Mouse (Mus musculus) B cell, adult 2 months (primary cell): ENCODE results near the gene Uggt2.

ENCODE experiments used
- DNase-seq, 2 experiments: peaks; one replicate each; pipeline ENCODE4 v3.0.0; 2022

Gene Uggt2

DNA sequence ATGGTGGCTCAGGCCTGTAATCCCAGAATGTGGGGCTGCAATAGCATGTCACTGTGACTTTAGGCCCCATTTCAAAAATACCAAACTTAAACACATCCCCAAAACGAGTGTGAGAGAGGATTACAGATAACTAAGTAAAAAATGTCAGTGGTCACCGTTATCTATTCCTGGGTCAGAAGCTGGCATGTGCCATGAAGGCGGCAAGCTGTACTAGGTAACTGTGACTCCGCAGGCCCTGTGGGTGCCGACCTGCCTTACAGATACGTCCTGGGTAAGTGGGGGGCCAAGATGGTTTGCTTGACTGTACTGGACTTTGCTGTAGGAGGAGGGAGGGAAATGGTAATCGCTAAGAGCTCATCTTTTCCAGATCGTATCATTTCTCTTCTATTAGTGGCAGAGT is 118.3 kb downstream of the Uggt2 start:
- no peak for DNase-seq

DNA sequence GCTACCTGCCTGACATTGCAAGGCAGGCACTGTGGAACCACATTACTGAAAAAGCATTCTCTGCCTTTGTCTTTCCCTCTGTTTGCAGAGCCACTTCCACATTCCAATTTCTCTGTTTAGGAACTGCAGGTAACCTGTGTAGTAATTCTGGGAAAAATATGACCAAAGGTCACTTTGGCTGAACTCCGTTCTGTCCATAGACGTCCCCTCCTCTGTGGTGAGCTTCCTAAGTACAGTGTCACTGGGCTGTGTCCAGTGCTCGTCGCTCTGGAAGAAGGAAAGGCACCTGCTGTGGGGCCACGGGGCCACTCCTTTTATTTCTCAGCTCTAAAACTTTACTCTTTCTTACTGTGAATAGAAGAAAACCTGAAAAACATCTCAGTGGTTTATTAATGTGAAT is 118.9 kb downstream of the Uggt2 start:
- DNase-seq: no peak

DNA sequence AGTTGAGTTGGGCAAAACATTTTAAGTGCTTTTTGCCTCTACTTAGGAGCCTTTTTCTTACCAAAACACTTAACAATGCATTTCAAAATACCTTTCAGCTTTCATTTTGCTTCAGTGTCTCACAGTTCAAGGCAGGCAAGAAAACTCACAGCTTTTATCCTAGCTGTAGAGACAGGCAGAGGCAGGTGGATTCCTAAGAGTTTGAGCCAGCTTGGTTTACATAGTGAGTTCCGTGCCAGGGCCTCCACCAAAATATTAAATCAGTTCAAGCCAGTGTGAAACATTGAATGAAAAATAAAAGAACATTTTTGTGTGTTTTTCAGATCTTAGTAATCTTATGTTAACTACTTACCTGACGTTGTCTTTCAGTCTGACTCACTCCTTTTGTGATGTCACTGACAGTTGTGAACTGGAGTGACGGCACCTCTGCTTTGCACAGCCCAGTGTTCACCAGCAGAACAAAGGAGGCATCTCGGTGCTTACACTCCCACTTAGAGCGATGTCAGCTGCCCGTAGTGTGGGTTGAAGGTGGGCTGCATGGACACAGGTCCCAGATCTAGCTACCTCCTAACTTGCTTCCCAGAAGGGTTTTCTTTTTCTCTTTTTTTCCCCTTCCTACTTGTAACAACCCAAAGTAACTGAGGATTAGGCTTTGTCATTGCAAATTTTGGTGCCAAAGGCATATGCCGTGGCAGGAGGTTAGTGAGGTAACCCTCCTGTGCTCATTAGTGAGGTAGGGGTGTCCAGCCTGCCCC is 119.5 kb downstream of the Uggt2 start:
- DNase-seq: no peak

DNA sequence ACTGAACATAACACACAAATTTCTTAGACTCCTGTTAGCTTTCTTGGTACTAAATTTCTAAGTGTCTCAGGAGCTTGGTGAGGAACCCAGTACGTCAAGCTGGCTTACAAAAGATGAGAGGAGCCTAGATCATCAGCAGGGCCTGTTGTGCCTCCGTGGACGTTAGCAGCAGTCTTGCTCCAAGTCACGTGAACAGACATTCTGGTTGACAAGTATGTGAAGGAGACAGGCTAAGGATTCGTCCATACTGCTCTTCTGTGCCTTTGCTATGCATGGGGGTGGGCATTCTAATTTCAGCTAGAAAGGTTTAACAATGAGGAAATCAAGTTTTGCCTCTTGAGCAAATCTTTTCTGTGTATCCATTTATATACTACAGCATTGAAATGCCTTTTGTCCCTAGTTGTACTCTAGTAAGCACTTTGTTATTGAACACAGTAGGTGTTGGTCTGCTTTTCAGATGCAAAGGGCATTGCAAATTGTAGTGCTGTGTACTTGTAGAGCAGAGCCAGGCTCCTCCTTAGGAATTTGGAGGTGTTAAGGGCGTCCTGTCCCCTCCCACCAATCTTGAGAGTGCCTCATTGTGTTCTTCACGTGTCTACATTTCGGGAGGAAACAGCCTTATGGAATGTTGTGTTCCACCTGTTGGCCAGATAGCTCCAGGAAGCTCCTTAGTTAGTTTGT is 122.0 kb downstream of the Uggt2 start:
- no peak for DNase-seq

DNA sequence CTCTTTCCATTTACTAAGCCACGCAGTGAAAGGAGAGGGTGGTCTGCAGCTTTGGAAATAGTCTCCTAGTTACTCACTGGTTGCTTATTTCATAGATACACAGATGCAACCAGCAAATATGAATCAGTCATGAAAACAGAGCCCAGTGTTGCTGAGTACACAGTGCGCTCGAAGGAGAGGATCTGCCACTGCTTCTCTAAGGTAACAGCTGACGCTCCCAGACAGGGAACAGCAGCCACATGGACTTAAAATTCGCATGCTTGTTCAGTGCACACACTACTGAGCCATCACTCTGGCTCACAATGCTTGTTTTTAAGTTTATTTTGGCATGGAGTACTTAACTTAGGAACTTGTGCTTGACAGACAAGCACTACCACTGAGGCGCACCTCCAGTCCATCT is 127.0 kb downstream of the Uggt2 start:
- no peak for DNase-seq

DNA sequence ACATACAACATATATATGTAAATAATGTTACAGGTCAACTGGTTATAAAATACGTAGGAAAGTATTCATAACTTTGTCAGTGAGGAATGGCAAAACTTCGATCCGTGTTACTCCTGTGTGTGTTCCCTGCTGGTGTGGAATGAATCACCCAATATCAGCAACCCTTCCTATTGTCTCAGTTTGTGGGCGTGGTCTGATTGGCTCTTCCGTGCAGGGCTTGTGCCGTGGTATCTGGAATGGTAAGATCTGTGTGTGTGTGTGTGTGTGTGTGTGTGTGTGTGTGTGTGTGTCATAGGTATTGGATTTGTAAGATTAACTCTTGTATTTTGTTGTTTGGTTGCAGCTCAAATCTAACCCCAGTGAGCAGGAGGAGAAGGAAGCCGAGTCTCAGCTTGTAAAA is 131.6 kb downstream of the Uggt2 start:
- DNase-seq: no peak

DNA sequence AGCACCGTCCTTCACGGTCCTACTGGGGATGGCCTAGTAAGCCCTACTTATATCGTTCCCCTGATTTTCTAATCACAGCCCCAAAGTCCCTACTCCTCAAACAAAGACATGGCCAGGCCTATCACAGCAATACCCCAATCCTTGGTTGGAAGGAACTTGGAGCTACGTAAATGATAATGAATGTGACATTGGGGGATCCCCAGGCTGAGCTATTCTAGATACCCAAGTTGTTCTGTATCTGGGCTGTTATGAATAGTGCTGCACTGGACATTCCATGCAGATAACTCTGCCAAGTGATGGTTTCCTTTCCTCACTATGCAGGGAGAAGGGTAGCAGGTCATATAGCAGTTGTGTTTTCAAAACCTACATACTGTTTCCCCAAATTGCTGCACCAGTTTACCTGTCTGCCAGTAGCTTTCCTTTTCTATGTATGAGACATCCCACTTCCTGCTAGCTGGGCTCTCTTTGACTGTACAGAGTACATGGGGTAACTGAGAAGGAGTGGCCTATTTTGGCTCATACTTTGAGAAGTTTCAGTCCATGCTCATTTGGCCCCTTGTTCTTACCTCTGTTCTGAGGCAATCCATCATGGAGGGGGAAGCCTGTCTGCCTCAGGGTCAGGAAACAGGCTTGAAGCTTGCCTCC is 133.8 kb downstream of the Uggt2 start:
- no peak for DNase-seq

DNA sequence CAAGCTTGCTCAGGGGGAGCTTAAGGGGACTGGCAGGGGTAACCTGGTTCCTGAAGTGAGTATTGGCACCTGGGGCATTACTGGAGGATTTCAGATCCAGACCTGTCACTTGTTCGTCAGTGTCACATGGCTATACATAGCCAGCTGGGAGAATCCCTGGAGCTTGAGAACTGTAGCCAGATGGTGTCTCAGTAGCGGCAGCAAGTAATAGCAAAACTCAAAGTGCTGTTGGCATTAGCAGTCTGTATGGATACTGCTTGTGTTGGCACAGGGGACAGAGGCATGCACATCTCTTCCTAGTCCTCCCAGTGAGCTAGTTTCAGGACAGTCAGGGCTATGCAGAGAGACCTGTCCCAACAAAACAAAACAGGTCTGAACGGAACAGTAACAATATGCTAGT is 141.2 kb downstream of the Uggt2 start:
- no peak for DNase-seq

DNA sequence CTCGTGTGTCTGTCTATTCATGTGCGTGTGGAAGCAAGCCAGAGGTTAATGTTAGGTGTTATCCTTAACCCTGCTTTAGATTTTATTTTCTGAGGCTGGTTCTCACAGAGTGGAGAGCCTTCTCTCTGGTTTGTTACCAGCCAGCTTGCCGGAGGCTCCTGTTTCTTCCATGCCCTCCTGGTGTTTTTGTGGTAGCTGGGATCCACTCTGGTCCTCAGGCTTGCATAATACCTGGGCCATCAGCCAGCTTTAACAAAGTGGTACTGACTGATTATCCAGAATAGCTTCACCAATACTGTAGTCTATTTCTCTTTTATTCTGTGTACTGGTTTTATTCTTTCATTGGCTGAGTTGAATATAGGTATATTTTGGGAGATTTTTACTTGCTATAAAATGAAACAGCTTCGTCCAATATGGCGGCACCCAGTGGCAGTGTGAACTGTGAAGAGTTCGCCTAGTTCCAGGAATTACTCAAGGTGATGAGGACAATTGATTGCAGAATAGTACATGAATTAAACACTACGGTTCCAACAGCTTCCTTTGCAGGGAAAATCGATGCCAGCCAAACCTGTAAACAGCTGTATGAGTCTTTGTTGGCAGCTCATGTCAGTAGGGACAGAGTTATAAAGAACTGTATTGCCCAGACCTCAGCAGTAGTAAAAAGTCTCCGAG is 147.2 kb downstream of the Uggt2 start:
- DNase-seq: no peak

DNA sequence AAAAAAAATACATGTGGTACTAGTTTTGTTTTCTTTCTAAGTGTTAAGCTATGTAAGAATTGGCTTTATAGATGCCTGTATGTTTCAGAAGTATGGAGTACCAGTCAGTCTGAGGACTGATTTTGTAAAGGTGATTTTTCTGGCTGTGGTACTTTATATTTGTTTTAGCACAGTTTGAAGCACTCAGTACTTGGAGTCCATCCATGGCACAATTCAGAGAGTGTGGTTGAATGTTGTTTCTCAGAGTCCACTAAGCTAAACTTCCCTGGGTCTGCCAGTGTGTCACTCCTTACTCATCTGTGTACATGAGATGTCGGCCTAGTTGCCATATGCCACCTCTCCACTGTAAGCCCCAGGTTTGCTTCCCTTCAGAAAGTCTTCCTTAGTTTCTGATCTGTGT is 150.4 kb downstream of the Uggt2 start:
- DNase-seq: no peak

DNA sequence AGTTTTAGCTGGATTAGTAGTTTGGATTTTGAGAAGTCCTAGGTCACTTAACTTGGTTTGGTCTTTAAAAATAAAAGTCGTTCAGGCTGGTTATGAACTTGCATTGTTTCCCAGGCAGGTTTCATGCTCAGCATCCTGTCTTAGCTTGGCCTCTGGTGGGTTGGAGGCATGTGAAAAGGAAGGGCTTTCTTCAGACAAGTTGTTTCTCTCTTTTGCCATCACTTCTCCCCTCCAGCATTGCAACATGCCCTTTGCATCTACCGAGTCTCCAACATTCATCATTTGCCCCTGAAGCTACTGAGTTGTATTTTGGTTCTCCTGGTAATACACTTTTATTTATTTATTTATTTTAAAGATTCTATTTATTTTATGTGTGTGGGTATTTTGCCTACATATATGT is 154.5 kb downstream of the Uggt2 start:
- DNase-seq: no peak

DNA sequence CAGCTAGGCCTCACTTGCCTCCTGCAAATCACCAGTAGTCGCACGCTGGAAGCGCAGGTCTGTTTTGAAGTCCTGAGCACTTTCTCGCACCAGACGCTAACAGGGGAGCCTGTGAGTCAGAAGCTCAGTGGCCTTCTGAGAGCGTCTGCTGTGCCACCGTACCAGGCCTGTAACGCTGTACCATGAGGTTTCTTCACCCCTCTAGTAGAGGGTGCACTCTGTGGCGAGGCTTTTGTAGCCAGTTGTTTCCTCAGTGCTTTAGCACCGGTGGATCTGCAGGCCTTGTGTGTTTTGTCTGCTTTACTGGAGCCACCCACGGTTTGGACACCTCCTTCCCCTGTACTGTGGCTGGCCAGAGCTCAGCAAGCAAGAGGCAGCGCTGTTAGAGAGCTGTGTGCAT is 157.2 kb downstream of the Uggt2 start:
- no peak for DNase-seq

DNA sequence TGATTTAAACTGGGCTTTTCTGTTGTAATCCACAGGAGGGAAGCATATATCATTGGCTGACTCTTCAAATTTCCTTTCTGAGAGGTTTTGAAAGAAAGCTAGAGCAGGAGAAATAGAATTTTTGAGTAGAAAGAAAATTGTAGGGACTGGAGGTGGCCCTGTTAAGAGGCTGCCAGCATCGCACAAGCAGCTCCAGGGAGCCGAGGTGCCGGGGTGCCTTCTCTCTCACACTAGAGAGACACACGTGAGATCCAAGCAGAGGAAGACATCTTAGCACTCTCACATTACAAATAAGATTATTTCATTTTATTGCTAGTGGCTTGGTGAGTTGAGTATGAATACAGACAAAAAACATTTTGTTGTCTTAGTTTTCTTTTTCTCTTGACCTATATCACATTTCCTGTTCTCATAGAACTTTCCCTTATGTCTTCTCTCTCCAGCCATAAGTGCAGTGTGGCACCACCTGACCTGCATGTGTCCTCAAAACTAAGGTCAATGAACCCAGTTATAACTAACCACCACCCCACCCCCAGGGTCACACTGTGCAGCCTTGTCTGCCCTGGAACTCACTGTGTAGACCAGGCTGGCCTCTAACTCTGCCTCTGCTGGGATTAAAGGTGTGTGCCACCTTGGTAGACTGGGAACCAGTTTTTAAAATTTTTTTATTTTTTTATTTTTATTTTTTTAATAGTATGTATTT is 158.3 kb downstream of the Uggt2 start:
- no peak for DNase-seq

DNA sequence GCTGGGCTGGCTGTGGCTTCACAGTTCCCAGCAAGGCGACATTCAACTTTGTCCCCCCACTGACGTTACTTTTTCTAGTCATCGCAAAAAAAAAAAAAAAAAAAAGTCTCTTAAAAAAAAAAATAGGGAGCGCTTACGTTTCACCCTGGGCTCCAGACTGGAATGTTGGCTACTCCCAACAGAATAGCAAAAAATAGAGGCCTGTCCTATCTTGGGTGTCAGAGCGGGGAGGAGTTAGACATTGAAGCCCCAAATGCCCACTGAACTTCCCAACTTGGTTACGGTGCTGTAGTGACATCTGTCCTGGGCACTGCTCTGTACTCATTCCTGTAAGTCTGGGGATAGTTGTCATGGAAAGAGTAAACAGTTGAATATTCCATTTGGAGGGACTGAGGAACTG is 160.7 kb downstream of the Uggt2 start:
- no peak for DNase-seq

DNA sequence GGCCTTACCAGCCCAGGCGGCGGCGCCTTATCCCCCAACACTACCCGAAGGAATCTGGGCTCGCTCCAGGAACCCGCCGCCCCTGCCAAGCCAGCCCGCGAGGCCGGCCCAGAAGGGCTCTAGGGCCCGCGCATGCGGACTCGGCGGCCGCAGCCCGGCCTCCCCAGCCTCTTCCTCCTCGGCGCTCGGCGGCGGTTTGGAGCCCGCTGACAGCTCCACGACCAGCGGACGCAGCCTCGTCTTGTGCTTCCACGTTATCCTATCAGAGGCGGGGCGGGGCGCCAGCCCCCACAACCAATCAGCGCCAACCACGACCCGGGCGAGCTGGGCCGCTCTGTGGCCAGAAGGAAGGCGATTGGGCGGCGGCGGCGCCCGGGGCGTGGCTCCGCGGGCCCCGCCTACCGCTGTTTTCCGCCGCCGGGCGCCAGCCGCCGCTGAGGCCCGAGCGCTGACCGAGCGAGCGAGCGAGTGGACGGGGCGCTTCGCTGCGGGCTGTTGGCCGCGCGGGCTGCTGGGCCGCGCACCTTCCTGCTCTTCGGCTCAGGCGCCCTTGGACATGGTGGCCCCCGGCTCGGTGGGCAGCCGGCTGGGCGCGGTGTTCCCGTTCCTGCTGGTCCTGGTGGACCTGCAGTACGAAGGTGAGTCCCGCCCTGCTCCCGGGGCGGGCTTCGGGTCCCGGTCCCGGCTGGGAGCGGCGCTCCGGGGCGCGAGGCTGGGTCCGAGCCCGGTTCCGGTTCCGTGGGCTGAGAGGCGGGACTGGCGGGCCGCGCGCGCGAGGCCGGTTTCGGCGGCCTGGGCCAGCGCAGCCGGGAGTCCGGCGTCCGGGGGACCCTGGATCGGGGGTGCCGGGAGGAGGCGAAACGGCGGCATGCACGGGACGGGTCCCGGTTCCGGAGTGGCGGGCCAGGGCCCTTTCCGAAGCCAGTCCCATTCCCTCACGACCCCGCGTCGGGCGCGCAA is 161.4 kb downstream of the Uggt2 start, which contains the start of gene Dnajc3:
Gene Dnajc3 (plus strand): TSS at position 444 of the 960 bp plus-strand sequence.
- peak; percentile 97 to 99 for DNase-seq

DNA sequence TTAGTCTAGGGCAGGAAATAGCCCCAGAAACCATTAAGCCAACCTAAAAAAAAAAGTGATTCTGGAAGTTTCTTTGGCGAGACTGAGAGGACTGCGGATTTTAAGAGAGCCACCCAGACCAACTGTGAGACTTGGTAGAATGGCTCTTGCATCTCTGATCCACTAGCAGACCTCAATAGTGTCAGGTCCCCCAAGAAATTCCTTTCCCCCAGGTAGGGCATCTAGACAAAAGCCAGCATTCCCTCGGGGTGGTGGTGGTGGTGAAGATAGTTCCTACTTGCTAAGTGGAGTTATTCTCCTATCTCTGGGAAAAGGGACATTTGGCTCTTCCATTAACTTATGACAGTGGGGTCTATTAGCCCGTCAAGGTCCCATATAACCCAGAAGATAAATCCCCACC is 162.3 kb downstream of the Uggt2 start:
- no peak for DNase-seq

DNA sequence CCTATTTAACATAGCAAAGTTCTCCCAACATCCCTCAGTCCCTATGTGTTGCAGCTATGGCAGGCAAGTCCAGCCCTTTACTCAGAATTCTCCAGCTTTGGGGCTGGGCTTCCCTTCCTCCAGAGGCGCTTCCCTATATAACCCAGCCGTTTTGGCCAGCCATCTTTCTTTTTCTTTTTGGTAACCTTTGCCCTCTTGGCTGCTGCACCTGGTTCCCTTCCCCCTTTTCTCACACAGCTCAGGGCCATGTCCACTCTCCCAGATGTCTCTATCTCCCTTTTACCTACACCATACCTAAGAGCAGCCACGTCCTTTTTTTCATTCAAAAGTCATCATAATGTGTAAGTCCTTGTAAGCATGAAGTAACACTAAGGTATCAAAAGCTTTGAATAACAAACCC is 163.0 kb downstream of the Uggt2 start:
- no peak for DNase-seq
